Mouse (Mus musculus) c-Kit-positive CD71-positive TER-119-positive erythroid progenitor cells, embryonic 14.5 days (primary cell): ENCODE measurements around the gene Hoxb9.
A peak's percentile ranks its signal among the peaks of the same experiment; 100 is the strongest.

Experiments used
- DNase-seq: peaks from one replicate; pipeline ENCODE4 v3.0.0-alpha.2; 2013; ENCODE audit warnings: low spot score

Gene Hoxb9

DNA sequence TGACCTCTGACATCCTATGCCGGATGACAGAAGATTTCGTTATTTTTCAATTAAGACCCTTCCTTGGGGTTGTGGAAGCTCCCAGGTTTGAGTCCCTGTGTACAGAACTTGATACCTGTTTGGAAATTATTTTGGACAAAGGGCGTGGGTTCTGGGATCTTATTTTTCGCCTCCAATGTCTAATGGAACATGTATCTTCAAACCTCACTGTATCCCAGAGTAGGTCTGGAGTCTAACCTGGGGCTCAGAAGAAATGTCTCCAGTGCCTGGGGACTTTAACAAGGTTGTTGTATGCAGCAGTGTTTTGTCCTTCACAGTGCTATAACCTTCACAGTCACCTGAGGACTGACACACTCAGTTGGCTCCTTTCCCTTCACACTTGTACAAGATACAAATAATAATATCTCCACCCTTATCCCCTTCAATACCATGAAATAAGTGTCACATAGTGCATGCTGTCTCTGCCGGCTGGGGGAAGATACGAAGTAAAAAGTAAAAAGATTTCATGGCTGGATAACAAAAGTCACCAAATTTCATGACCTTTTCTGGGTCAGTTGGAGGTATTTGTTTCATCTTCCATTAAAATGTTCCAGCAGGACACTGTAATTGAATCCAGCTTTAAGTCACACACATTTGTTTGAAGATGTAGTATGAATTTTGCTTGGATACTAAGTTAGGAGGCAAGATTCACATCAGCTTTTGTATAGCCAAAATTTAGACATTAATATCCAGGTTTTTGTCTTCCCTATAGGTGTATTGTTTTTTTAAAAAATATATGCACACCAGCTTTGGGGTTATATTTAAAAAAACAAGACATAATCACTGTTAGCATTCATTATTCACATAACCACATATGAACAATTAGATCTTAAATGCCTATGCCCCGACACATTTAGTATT, 4.0 kb upstream of the Hoxb9 start:
- DNase-seq = no peak

DNA sequence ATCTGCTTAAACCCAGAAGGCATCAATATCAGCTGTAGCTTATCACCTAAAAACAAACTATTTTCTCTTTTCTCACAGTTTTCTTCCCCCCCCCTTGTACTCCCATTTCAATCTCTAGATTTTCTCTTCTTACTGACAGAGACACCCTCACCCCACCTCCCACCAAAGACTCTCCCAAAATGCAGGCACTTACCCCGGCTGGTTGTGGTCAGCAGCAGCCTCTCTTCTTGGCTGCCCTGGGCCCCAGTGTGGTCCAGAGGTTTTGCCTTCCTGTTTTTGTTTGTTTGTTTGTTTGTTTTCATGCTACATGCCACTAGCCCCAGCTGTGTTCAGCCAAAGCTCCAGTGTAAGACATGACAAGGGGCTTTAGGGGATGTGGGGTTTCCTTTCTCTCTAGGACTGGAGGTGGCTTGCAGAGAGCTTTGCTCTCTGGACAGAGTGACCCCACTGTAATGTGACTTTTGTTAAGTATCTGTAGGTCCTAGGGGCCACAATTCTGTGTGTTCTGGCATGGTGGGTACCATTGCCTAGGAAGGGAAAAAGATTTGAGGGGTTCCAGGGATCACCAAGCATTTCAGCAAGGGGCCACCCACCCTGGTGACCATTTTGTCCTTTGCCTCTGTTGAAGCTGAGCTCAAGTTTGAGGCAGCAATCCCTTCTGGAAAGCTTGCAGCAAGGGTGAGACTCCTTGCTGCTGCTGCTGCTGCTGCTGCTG, 3.1 kb upstream of the Hoxb9 start:
- DNase-seq = no peak

DNA sequence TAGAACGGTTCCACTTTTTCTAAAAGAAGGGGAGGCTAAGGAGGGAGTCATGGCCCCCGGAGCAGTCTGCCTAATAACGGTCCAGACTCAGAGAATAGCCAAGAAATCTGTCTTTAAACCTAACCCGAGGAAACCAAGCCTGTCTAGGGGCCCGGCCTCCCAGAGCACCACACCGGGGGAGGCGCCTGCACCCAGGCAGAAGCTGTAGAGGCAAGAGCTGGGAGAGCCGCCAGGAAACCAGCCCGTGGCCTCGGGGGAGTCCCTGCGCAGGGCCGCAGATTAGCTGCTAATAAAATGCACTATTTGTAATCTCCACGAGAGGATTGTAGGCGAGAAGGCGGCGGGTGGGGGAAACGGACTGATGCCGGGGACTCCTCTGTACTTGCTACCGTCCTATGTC, 1.4 kb upstream of the Hoxb9 start:
- no peak for DNase-seq

- DNase-seq = no peak
Observed at GRCm38 (mm10) chr11:96271541-96272011, 319 bp downstream of the Hoxb9 start.

DNA sequence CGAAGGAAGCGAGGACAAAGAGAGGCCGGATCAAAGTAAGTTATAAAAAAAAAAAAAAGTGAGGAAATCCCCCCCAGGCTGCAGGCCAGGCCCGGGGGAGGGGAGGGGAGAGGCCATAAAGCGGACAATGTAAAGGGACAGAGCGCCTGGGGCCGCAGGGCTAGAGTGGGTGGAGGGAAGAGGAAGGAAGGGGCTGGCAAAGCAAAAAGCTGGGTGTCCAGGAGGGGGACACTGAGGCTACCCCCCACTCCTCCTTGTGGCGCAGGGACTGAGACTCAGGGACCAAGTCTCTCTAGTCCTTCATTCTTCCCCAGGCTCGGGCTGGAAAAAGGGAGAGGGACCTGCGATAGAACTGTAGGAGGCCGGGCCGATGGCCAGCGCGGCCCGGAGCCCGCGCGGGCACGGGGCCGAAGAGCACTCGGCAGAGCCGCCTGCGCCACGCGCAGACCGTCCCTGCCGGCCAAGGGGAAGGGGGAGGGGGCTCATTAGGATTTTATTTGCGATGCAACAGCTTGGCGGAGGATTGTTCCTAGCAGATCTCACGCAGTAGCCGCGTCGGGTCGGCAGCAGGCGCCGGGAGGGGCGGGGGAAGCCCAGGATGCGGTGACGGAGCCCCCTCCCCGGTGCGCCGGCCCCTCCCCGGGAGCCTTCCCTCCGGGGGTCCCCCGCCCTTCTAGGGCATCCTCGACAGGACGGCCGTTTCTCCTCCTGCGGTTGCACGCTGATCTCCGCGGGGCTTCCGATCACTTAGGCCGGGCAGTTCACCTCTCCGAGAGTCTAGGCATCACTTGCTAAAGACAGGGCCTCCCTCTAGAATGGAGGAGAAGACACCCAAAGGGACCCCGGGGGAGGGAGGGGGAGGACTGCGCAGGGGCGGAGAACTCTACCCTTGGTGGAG, 1.0 kb downstream of the Hoxb9 start:
- DNase-seq = no peak

DNA sequence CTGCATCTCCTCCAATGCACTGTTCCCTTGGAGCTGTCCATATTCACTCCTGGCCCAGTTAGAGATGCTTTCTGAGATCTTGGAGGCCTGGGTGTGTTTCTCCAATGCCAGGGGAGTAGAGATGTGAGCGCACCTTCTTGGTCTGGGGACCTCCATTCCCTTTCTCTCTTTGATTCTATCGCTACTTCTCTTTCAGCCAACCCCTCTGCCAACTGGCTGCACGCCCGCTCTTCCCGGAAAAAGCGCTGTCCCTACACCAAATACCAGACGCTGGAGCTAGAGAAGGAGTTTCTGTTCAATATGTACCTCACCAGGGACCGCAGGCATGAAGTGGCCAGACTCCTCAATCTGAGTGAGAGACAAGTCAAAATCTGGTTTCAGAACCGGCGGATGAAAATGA, 3.2 kb downstream of the Hoxb9 start:
- DNase-seq = no peak

- no peak for DNase-seq
Observed at GRCm38 (mm10) chr11:96275896-96276295, 4.6 kb downstream of the Hoxb9 start.

DNA sequence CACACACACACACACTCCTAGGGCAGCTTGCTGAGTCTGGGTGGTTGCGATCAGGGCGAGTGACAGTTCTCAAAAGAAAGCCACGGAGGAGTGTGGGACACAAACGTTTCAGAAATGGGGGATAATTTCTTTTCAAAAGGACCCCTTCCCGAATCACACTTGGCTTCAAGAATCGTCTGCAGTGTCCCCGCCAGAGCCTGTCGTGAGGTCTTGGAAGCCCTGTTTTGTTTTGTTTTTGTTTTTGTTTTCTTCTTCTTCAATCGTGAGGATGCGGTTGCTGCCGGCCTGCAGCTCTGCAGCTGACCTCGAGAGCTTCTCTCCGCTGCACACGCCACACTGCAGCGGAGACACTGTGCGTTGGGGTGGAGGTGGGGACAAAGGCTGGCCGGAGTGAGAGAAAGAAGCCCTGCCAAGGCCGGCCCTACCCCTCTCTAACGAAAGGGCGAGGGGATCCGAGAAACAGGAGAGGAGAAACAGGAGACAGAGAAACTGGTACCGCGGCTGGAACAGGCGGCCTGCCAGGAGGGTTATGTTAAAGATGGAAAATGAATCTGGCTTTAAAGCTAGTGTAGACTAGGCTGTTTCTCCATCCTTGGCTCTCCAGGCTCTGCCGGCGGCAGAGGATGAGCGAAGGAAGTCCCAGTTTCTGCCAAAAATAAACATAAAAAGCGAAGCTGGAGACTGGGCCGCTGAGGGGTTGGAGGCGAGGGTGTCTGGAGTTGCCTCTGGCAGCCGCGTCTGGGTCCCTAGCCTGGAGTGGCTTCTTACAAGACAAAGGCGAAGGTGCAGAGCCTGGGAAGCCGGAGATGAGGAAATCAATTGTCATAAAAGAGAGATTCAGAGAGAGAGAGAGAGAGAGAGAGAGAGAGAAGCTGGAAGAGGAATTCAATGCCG, 6.1 kb downstream of the Hoxb9 start:
- no peak for DNase-seq

GRCm38 (mm10) chr11:96278324-96278723, 7.1 kb downstream of the Hoxb9 start:
- no peak for DNase-seq

DNA sequence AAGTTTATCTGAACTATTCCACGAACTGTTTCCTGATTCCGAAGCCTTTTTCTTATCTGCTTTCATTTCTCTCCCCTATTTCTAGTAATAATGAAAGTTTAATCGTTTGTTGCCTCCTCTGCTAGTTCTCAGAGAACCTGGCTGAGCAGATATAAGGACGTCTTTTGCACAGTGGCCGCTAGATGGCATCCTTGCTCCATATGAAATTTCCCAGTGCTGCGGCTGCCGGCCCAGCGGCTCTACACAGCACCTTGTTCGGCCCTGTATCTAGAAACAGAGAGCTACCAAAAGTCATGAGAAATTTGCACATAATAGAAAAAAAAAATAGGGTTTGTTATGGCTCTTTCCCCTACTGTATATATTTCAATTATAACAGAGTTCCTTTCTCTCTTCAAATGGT, 7.5 kb downstream of the Hoxb9 start:
- DNase-seq = peak; percentile 51

GRCm38 (mm10) chr11:96279421-96280233, 8.4 kb downstream of the Hoxb9 start:
- DNase-seq = no peak

- DNase-seq = no peak
Observed at GRCm38 (mm10) chr11:96280399-96281378, 9.4 kb downstream of the Hoxb9 start.

DNA sequence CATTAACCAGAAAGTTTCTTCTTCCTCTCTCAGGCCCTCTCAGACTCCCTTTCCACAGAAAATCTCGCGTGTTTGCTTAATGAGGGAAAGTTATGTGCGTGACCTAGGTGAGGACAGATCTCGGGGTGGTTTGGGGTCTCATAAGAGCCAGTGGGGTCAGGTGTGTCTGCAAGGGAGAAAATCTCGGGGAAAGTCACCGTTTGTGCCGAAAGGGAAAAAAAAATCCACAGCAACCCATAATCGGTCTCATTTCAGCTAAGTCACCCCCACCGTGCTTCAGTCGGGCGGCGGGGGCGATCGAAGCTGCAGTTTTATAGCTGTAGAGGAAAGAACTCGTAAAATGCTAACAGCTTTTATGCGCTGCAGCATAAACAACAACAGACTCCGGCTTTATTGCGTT, 10.1 kb downstream of the Hoxb9 start:
- no peak for DNase-seq

GRCm38 (mm10) chr11:96281855-96282570, 10.8 kb downstream of the Hoxb9 start, which contains the start of gene Hoxb8:
Gene Hoxb8, plus strand, starts transcription at chr11:96281905.
- no peak for DNase-seq

- no peak for DNase-seq
Observed at GRCm38 (mm10) chr11:96282795-96283430, 11.7 kb downstream of the Hoxb9 start.

DNA sequence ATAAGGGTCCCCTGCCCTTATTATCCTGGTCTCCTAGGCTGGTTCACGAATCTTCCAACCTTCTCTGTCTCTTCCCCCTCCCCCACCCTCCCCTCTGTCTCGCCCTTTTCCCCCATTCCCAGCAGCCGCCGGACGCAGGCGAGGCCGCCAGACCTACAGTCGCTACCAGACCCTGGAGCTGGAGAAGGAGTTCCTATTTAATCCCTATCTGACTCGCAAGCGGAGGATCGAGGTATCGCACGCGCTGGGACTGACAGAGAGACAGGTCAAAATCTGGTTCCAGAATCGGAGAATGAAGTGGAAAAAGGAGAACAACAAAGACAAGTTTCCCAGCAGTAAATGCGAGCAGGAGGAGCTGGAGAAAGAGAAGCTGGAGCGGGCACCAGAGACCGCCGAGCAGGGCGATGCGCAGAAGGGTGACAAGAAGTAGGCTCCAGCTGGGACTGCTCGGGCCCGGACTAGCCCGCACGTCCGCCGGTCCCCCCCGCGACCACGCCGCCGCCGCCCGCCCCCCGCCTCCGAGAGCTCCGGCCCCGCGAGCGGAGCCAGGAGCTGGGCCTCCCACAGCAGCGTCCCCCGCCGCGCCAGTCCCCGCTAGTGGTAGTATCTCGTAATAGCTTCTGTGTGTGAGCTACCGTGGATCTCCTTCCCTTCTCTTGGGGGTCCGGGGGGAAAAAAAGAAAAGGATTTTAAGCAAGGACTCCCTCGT, 12.9 kb downstream of the Hoxb9 start:
- DNase-seq = no peak
